Mouse (Mus musculus) small intestine, adult 2 months (tissue): ENCODE measurements at regions not wholly inside any gene's neighbourhood (a gene's known extent, or its start where the extent isn't known, plus 50 kb on each side); places are given as distances from the start of the nearest gene placed in this dataset.

ENCODE experiments used
- H3K27ac ChIP-seq: fragments of 200-500 bp; 2 replicates; pipeline ENCODE4 v1.5.1; 2012; ENCODE audit warnings: low read depth, low read length, control low read depth, inconsistent platforms; ENCODE audit not compliant: insufficient read depth
- H3K27me3 ChIP-seq: fragments of 200-500 bp; 2 replicates; pipeline ENCODE4 v1.6.1; 2012; ENCODE audit warnings: mild to moderate bottlenecking, moderate library complexity, low read length, inconsistent platforms; ENCODE audit not compliant: control insufficient read depth, insufficient read depth
- H3K36me3 ChIP-seq: fragments of 200-500 bp; 2 replicates; pipeline ENCODE4 v1.6.1; 2012; ENCODE audit warnings: mild to moderate bottlenecking, low read length, control low read depth, inconsistent platforms; ENCODE audit not compliant: control insufficient read depth, insufficient read depth
- H3K4me1 ChIP-seq: fragments of 200-500 bp; 2 replicates; pipeline ENCODE4 v1.6.1; 2012; ENCODE audit warnings: low read length, inconsistent platforms, mixed read lengths; ENCODE audit not compliant: control insufficient read depth, insufficient read depth, insufficient read length
- H3K4me3 ChIP-seq: fragments of 200-500 bp; 2 replicates; pipeline ENCODE4 v1.5.1; 2012; ENCODE audit warnings: low read depth, mild to moderate bottlenecking, control low read depth, inconsistent platforms, low read length, moderate library complexity
- CTCF ChIP-seq: fragments of 200-500 bp; IDR thresholded peaks from 2 replicates; pipeline ENCODE4 v1.5.1; 2012; ENCODE audit warnings: low read depth, mild to moderate bottlenecking, control low read depth, inconsistent platforms, low read length, moderate library complexity, mixed read lengths; ENCODE audit not compliant: insufficient replicate concordance, insufficient read length; ENCODE audit errors: extremely low read depth
- POLR2A ChIP-seq: fragments of 200-500 bp; IDR thresholded peaks from 2 replicates; pipeline ENCODE4 v1.6.1; 2012; ENCODE audit warnings: low read depth, mild to moderate bottlenecking, control low read depth, inconsistent platforms, low read length, moderate library complexity
- WGBS: fragments of 180-500 bp; shearing (Covaris S2); methylation state at CpG from one replicate; pipeline ENCODE4 v1.1.7; 2018; 5-methylcytosine and 5-hydroxymethylcytosine counted together

GRCm38 (mm10) chr1:186515071-186515470 lies 190.7 kb downstream of the Tgfb2 start:
- no peak overlapping the region for H3K27ac ChIP-seq
- H3K27me3 ChIP-seq, result no peaks in the 10 kb centered on the region
- H3K36me3 ChIP-seq, result no peaks in the 10 kb centered on the region
- 50% methylated on average over 2 of the region's 2 CpGs for WGBS
- no peak overlapping the region for H3K4me3 ChIP-seq
- TF ChIP-seq CTCF, result no peak
- TF ChIP-seq POLR2A, result no peak
- H3K4me1 ChIP-seq, result no peaks in the 10 kb centered on the region

DNA sequence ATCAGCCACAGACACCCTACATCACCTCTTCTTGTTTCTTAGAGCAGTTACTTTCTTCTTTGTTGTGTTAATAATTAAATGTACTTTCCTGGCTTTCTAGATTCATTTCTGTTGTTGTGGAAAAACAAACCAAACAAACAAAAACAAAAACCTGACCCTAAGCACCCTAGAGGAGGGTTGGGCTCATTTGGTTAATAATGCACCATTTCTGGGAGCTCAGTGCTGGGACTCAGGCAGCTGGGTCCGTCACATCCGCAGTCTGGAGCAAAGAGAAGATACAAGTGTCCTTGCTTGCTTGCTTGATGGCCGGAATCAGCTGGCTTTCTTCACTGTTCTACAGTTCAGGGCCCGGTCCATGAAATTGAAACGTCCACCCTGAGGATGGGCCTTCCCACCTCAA lies 191.9 kb downstream of the Tgfb2 start:
- Histone ChIP-seq H3K36me3 (no peaks in the 10 kb centered on the region), H3K4me1 (no peaks in the 10 kb centered on the region), H3K4me3 (no peak overlapping the region), H3K27me3 (no peaks in the 10 kb centered on the region), H3K27ac (no peak overlapping the region)
- 77% methylated on average over 5 of the region's 5 CpGs for WGBS
- TF ChIP-seq POLR2A, result no peak
- no peak for TF ChIP-seq CTCF

- H3K4me3 ChIP-seq, result no peak overlapping the region
- no peaks in the 10 kb centered on the region for H3K4me1 ChIP-seq
- no peaks in the 10 kb centered on the region for H3K36me3 ChIP-seq
- WGBS, result 71% methylated on average over 2 of the region's 2 CpGs
- no peak for TF ChIP-seq CTCF
- TF ChIP-seq POLR2A, result no peak
- no peaks in the 10 kb centered on the region; the same call in 1 of the 2 replicates for H3K27me3 ChIP-seq
- H3K27ac ChIP-seq, result no peak overlapping the region
Measured at GRCm38 (mm10) chr1:186510531-186510930, 195.3 kb downstream of the Tgfb2 start.

DNA sequence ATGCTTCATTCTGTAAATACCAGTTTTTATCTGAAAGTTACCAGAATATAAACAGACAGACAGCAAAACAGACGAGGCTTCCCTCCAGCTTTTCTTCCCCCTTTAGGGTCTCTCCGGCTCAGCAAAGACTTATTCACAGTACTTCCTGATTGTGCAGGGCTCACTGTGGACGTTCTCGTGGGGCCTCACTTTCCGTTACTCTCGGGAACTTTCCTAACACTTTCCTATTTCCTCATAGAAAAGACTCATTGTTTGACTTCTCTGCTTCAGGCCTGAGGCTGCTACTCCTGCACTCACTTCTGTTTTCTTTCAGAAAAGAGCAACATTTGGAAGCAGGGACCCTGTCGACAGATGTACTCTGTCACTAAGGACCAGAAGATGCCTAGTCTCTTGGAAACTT lies 197.4 kb downstream of the Tgfb2 start:
- Histone ChIP-seq H3K27ac (no peak overlapping the region), H3K27me3 (no peaks in the 10 kb centered on the region; the same call in 1 of the 2 replicates), H3K36me3 (no peaks in the 10 kb centered on the region), H3K4me1 (no peaks in the 10 kb centered on the region), H3K4me3 (no peak overlapping the region)
- 21% methylated on average over 7 of the region's 7 CpGs for WGBS
- TF ChIP-seq CTCF, result no peak
- no peak for TF ChIP-seq POLR2A

- no peak overlapping the region for H3K27ac ChIP-seq
Measured at GRCm38 (mm10) chr1:186507956-186508355, 197.8 kb downstream of the Tgfb2 start.

GRCm38 (mm10) chr1:186506517-186506916 lies 199.3 kb downstream of the Tgfb2 start:
- Histone ChIP-seq H3K4me3 (no peak overlapping the region), H3K36me3 (no peaks in the 10 kb centered on the region), H3K27me3 (no peaks in the 10 kb centered on the region; the same call in 1 of the 2 replicates), H3K27ac (no peak overlapping the region), H3K4me1 (no peaks in the 10 kb centered on the region)
- TF ChIP-seq CTCF (no peak), POLR2A (no peak)
- WGBS, result 88% methylated on average over 7 of the region's 7 CpGs

More at GRCm38 (mm10) chr1:186507956-186508355, 197.8 kb downstream of the Tgfb2 start:
- Histone ChIP-seq H3K4me3 (no peak overlapping the region), H3K27me3 (no peaks in the 10 kb centered on the region; the same call in 1 of the 2 replicates), H3K4me1 (no peaks in the 10 kb centered on the region), H3K36me3 (no peaks in the 10 kb centered on the region)
- TF ChIP-seq CTCF, result no peak
- TF ChIP-seq POLR2A, result no peak
- WGBS, result 65% methylated on average over 8 of the region's 8 CpGs

DNA sequence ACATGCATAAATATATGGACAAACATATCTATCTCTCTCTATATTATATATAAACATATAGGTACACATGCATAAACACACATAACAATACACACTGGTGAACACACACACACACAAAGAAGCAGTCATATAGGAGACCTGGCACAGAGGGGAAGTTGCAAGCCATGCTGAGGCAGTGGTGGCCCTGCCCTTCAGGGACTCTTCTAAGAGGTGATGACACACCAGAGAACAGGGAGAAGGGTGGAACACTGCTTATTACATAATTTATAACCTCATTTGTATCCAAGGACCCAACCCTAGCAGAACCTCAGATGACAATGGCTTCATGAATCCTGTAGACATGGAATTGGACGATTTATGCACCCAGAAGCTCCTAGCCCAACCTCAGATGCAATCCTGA lies 199.9 kb downstream of the Tgfb2 start:
- H3K4me1 ChIP-seq, result no peaks in the 10 kb centered on the region
- 38% methylated on average over 1 of the region's 1 CpGs for WGBS
- H3K36me3 ChIP-seq, result no peaks in the 10 kb centered on the region
- no peaks in the 10 kb centered on the region; the same call in 1 of the 2 replicates for H3K27me3 ChIP-seq
- H3K27ac ChIP-seq, result no peak overlapping the region
- no peak for TF ChIP-seq CTCF
- no peak for TF ChIP-seq POLR2A
- H3K4me3 ChIP-seq, result no peak overlapping the region
